Mouse (Mus musculus) c-Kit-positive CD71-positive TER-119-positive erythroid progenitor cells, embryonic 14.5 days (primary cell): ENCODE data around the gene Spata31d1d.
A peak's percentile ranks its signal among the peaks of the same experiment; 100 is the strongest.
"Not testable (repeated sequence)": the region's sequence is repeated elsewhere in the genome, so short reads cannot be mapped to it uniquely, and the experiment has no call there.

ENCODE experiments used
- DNase-seq: peaks from one replicate; pipeline ENCODE4 v3.0.0-alpha.2; 2013; ENCODE audit warnings: low spot score

Spata31d1d gene

DNA sequence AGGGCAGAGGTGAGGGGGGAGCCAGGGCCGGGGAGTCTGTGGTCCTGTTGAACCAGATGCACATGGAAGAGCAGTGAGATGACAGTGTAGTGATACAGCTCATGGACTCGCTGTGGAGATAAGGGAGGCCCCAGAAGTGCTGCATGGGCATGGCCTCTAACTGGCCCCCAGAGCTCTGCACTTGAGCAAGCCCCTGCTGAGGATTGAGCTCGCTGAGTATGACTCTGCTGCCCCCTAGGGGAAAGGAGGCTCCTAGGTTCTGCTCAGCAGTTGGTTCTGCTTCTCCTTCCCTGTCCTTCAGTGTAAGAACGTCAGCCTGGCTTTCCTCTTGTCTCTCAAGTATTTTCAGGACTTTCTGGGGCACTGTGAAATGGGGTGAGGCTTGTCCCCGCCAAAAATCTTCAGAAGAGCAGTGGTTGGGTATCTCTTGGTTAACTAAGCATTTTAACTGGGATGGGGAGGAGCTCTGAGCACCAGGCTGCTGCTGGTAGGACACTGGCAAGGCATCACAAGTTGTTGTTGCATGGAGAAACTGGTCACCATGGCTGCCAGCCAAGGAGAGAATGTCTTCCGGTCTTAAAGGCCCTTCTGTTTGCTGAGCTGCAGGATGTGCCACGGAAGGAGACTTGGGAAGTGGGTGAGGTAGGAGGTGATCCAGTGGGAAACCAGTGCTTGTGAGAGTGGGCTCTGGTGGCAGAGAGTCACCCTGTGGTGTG lies 3.0 kb downstream of the Spata31d1d start:
- peak; percentile 83 for DNase-seq

DNA sequence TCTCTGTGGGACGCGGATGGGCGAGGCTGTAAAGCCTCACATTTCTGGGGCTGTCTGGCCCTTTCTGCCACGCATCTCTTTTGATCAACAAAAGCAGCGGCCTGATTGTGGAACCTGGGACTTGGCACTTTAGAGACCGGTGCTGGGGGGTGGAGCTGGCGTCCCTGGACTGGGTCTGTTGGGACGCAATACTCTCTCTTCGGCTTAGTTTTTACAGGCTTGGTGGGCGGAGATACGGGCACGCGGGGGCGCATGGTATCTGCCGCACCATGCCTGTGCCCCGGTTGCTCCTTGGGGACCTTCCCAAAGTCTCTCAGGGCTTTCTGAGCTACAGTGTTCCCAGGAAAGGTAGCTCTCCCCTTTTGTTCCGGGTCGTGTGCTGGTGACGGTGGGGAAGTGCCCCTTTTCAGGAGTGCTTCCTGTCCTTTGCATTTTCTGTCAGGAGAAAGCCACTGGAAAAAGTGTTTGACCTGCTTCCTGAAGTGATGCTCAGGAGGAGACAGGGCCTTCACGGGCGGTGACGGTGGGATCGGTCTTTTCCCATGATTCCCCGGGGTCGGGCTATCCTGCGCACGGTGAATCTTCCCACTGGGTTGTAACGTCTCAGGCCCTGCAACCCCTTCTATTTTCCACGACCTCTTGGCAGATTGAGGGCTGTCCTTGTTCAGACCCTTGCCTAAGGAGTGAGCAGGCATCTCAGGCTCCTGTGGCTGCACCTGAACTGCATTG lies 5.2 kb downstream of the Spata31d1d start:
- DNase-seq = no peak

DNA sequence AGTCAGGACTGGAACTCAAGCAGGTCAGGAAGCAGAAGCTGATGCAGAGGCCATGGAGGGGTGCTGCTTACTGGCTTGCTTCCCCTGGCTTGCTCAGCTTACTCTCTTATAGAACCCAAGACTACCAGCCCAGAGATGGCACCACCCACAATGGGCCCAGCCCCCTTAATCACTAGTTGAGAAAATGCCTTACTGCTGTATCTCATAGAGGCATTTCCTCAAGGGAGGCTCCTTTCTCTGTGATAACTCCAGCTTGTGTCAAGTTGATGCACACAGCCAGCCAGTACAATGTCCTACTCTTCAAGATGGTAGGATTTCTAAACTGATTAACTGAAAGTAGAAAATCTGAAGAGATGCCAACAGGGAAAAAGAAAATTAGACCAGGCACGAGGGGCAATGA lies 9.5 kb downstream of the Spata31d1d start:
- not testable (repeated sequence) for DNase-seq

DNA sequence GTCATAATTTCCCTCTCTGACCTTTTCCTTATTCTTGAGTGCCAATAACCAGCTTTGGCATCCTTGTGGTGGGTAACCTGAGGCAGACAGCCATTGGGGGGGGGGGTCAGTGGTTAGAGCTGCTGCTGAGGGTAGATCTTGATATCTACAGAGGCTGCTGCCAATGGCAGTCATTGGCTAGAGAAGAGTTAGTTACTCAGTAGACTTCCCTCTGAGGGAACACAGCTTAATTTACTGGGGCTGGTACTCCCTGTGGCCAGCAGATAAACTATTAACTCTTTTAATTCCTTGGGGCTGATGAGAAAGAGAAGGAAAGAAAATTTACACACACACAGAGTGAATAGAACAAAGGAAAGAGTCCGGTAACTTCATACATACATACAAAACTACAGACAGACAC lies 12.1 kb downstream of the Spata31d1d start:
- DNase-seq = no peak

DNA sequence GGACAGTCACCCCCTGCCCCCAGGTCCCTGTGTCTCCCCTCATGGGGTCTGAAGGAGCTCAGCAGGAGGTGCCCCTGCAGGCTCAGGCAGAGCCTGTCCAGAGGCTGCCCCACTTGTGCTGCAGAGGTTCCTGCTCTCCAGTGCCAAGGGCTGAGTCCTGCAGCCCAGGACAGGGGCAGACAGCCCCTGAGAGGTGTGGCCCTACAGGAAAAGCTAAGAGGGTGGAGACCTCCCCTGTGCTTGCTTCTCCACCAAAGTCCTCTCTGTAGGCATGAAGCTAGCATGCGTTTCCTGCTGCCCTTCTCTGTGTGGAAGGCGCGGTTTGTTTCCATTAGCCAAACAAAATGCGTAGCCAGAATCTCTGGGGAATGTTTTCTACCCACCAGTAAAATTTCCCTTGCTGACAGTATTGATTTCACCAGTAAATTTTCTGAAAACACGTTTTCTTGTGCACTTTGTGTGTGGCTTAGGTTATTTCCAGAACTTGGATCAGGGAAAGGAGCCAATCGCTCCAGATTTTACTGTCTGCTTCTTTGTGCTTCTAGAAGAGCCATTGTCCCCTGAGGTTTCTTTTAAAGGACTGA lies 12.6 kb downstream of the Spata31d1d start:
- DNase-seq = not testable (repeated sequence)

DNA sequence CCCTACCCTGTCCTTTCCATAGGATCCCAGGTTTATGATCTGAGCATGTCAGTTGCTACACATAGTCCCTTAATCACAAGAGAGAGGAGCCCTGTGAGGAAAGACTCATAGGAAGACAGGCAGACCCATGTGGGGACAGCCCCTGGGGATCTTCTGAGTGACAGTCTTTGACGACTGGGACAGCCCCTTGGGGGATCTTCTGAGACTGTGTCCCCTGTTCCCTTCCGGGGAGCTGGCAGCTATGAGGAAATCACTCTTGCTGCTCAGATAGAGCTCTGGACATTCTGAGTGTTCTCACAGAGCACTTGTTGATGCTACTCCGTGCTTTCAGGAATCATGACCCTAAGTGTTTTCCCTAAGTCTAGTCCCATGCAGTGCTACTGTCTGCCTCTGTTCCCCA lies 17.8 kb downstream of the Spata31d1d start:
- DNase-seq = no peak

DNA sequence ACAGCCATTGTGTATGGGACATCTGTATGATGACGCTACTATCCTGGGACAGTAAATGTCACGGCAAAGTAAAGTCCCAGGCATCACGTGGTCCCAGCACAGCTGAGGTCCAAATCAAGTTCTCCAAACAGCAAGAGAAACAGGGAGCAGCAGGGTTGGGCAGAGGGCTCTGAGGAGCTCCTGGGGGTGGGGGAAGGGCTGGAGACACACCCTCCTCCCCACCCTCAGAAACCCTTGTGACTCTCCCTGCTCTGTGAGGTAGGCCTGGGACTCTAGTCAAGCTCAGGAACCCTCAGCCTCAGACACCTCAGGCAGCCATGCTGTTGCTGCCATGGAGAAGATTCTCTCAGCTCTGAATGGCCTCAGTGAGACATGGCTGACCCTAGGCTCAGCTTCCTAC lies 19.6 kb downstream of the Spata31d1d start, which contains the start of gene Spata31d1b:
Gene Spata31d1b, plus strand, starts transcription at position 301 of the 400 bp plus-strand sequence.
- not testable (repeated sequence) for DNase-seq

DNA sequence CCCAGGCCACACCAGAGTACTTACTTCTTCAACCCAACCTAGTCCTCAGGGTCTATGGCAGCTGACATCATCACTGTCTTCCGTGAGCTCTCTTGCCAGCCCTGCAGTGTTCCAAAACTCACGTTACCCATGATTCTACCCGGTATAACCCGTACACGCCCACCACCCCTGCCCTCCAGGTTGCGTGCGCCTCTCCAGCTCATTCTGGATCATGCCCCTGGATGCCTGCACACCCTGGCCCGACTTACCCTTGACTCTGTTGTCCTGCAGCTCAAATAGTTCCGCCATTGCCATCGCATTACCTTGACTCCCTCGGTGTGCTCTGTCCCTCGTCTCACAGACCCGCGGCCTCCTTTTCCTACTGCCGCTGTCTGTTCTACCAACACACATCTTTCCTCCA lies 21.3 kb downstream of the Spata31d1d start, which contains the start of gene Spata31d1a:
Gene Spata31d1a, minus strand, starts transcription at position 101 of the 400 bp plus-strand sequence.
- DNase-seq = no peak

DNA sequence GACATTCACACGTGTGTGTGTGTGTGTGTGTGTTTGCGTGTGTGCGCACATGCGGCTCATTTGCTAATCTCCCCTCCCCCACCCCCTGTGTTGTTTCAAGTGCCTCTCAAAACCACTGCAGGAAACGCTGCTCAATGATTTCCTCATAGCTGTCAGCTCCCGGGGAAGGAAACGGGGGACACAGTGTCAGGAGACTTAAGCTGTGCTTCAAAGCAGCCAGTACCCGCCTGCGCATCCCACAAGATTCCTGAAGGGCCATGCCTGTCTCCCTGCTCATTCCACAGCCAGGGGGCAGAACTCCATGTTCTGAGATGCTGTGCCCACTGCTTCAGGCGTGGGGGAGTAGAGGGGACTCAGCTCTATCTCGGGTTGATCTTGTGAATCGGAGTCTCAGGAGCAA lies 27.0 kb downstream of the Spata31d1d start:
- no peak for DNase-seq

DNA sequence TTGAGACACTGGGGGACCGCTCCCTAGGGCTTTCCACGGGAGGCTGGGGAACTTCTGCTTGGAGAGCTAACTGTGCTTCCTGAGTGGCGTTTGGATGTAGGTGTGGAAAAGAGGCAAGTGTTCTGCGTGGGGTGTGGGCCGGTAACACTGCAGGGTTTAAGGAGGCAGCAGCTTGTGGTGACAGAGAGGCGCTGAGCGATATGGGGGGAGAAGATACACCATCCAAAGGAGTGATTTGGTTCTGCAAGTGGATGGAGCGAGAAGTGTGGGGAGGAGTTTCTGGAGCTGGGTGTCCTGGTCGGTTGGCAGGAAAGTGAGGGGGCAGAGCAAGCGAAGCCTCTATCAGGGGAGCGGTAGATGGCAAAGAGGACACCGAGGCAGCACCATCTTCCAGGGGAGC lies 28.0 kb downstream of the Spata31d1d start:
- no peak for DNase-seq

DNA sequence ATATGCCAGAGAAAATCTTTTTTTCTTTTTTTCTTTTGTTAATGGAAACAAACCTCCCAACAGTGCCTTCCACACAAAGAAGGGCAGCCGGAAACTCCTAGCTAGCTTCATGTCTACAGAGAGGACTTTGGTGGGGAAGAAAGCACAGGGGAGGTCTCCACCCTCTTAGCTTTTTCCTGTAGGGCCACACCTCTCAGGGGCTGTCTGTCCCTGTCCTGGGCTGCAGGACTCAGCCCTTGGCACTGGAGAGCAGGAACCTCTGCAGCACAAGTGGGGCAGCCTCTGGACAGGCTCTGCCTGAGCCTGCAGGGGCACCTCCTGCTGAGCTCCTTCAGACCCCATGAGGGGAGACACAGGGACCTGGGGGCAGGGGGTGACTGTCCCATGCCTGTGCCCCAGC lies 31.4 kb downstream of the Spata31d1d start:
- DNase-seq = not testable (repeated sequence)

DNA sequence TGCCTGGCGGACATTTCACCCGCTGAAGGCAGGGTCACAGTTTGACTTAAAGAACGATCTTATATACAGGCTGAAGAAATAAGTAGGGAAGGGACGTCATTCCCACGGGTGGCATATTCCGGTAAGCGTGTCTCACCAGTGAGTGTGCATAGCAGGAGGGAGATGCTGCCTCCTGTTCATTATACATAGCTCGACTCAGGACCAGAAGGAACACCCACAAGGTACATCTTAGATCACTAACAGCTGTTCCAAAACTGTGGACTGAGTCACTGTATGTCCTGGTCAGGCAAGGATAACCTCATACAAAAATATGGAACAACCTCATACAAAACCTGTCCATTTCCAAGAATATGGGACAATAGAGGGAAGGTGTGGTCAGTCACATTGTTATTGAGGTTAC lies 32.4 kb downstream of the Spata31d1d start:
- DNase-seq = no peak

DNA sequence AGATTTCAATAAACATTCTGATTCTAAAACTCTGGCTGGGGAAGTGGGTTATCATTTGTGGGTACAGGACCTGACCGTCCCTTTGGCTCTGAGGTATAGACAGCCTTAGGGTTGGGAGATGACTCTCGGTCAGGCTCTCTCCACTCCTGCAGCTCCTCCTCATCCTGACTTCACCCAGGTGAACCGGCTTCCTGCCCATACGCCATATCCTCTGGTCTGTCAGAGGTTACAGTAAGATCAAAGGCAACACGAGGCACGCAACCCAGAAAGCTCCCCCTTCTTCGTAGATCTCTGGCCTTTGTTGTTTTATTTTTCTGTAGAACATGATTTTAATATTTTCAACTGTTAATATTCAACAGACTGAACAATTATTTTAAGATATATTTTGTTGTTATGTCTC lies 35.8 kb downstream of the Spata31d1d start:
- no peak for DNase-seq

DNA sequence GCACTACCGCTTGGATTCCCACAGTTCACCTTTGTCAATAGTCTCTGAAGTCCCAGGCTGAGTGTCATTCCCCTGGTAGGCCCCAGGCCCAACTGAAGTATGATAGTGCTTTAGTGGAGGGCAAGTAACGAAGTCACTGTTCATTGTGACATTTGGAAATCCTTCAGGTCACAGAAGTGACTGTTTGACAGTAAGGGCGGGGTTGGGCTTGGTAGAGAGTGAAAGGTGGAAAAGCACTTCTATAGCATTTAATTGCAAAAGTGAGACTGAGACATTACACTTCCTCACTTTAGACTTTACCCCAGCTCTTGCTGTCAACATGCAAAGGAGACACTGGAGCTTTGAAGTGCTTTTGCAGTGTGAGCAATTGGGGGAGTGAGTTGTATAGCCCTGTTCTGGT lies 37.5 kb downstream of the Spata31d1d start, which contains the start of gene 4921517D22Rik:
Gene 4921517D22Rik, minus strand, starts transcription at position 101 of the 400 bp plus-strand sequence.
- no peak for DNase-seq

DNA sequence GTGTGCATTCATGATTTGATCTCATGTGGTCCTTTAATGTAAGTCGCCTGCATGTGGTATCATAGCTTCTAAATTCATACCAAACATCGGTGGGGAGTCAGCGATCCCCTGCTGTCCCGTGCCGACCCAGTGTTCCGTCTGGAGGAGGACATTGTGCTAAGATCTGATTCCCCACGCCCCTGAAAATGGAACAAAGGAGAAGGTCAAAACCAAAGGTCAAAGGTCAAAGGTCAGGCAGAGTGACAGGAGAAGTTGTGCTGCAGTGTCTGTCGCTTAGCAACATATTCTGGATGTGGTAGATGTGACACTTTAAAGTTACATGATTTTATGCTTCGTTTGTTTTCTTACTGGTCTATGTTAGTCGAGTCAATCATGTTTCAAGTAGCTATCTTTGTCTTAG lies 40.1 kb downstream of the Spata31d1d start:
- DNase-seq = no peak

DNA sequence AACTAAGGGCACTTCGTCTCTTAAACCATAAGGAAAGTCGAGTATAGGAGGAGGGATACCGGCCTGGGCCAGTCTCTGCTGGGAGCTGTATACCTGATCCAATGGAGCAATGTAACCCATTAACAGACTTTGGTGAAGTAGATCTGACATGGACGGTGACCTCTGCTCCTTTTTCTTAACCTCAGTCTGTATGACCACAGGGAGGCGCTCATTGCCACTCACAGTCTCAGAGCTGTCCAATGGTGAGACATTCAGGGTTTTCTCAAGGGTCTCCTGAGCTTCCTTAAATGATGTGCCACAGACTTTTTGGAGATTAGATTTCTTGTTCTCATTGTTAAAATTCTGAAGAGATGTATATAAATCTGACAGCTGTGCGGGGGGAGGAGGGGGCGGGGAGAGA lies 41.0 kb downstream of the Spata31d1d start:
- DNase-seq = no peak

DNA sequence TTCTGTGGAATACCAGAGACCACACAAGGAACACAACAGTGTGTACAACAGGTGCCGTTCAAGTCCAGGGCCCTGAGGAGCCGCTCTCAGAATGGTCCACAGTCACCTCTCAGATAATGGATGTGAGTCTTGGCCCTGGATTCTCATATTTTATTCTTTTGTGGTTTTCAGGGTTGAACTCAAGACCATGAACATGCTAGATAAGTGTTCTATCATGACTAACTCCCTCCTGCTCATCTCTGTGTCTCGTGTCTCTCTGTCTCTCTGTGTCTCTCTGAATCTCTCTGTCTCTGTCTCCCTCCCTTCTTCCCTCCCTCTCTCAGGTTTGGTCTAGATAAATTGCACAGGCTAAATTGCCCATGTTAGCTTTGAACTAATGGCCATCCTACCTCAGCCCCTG lies 41.7 kb downstream of the Spata31d1d start:
- DNase-seq = no peak

DNA sequence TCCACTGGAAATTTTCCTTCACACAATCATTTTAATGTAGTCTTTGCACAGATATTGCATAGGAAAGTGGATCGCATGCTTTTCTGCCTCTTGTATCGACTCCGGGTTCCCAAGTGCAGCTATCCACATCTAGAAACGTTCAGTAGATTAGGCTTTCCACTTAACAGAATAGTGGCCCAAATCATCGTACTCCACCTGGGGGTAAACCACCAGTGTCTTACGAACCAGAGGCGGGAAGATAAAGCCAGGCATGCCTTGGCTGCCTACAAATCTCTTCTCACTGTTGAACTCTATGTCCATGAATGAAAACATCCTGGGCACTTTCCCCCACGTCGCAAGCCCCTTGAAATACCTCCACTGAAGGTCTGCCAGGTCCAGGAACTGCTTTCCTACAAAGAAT lies 42.2 kb downstream of the Spata31d1d start:
- no peak for DNase-seq

DNA sequence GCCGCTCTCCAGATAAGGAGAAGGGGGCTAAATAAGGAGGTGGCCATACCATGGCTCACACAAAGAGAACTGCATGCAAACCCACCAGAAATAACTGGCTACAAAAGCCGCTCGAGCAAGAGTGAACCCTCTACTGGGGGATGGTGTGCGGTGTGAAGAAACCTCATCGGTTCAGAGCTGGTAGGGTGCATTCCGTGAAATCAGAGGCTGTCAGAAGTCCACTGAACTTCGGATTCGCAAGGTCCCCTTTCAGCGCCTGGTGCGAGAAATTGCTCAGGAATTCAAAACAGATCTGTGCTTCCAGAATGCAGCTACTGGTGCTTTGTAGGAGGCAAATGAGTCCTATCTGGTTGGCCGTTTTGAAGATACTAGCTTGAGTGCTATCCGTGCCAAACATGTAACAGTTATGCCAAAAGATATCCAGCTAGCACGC lies 43.2 kb downstream of the Spata31d1d start:
- no peak for DNase-seq

DNA sequence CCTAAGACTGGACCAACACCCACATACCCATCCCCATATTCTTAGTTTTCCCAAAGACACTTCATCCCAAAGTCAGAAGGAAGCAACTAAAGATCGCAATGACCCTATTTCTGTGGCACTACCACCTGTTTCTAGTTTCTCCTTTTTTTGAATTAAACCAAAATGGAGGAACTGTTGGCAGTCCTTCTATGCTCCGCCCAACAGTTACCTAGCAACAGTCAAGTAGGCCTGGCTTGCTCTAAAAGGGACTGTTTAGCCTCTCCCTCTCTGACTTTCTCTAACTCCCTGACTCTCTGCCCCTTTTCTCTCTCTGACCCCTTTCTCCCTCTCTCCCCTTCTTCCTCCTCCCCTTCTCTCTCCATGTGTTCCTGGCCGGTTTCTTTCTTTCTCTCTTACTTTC lies 46.3 kb downstream of the Spata31d1d start:
- no peak for DNase-seq

DNA sequence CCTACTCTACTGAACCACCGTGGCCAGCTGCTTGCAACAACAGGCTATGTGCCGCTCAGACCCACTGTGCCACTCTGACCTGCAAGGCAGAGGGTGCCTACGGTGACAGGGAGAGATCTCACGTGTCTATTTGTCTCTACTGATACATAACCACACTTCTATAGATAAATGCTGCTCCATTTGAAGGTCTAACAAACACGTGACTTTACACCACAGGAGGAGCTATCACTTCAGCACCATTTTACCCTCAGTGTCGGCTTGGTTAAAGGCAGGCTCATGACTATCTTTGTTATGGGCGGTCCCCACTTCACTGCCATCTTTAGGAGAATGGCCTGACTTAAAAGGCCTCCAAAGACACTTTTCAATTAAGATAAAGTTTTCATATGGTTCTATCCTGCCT lies 48.9 kb downstream of the Spata31d1d start:
- DNase-seq = peak; percentile 59

DNA sequence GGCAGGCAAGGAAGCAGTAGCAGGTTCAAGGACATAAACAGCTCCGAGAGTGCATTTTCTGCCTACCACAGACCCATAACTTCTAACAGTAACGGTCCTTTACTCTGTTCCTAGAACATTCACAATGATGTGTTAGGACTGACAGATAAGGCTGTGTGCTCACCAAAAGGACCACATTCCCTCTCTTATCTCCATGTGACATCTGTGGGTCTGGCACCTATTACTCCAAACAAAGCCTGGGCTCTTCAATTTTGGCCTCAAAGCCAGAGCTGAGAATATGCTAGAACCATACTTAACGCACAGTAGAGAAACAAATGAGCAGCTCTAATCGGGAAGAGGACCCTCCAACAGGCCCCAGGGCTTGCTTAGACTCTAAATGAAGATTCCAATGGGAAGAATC lies 51.6 kb downstream of the Spata31d1d start:
- no peak for DNase-seq

DNA sequence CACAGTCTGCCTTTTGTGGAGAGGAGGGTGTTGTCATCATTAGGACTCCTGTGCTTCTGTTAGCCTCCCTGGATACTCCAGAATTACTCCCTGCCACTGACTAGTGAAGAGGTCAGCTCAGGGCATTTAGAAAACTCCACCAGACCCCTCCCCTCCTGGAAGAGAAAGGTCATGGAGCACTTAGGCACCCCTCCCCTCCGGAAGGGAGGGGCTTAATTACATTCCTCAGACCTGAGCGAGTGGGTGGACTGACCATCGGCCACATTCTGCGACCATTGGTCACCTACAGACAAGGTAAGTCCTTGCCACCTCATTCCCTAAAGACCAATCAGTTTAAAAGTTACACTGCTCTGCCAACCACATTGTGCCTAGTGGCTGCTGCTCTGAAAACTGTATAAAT lies 52.2 kb downstream of the Spata31d1d start:
- no peak for DNase-seq
